Mouse (Mus musculus) midbrain, embryonic 10.5 days (tissue): ENCODE measurements at regions not wholly inside any gene's neighbourhood (a gene's known extent, or its start where the extent isn't known, plus 50 kb on each side); places are given as distances from the start of the nearest gene placed in this dataset.

Experiments
- DNase-seq: peaks from one replicate; pipeline ENCODE4 v3.0.0-alpha.2; 2017; ENCODE audit warnings: low spot score
- H3K27ac ChIP-seq: fragments of 300-500 bp; sonication (generic); replicated peaks from 2 replicates; pipeline ENCODE4 v1.5.1; 2016; ENCODE audit warnings: mild to moderate bottlenecking
- H3K27me3 ChIP-seq: fragments of 300-500 bp; sonication (generic); 2 replicates; pipeline ENCODE4 v1.6.1; 2016; ENCODE audit warnings: low read depth, mild to moderate bottlenecking; ENCODE audit not compliant: poor library complexity, severe bottlenecking
- H3K36me3 ChIP-seq: fragments of 300-500 bp; sonication (generic); 2 replicates; pipeline ENCODE4 v1.6.1; 2016; ENCODE audit warnings: mild to moderate bottlenecking, moderate library complexity
- H3K4me1 ChIP-seq: fragments of 300-500 bp; sonication (generic); 2 replicates; pipeline ENCODE4 v1.6.1; 2016
- H3K4me3 ChIP-seq: fragments of 300-500 bp; sonication (generic); 2 replicates; pipeline ENCODE4 v1.5.1; 2016; ENCODE audit warnings: mild to moderate bottlenecking, moderate library complexity
- H3K9me3 ChIP-seq: fragments of 300-500 bp; sonication (generic); replicated peaks from 2 replicates; pipeline ENCODE4 v1.6.1; 2016; ENCODE audit warnings: mild to moderate bottlenecking
- WGBS: fragments of 180-500 bp; shearing (Covaris S2); methylation state at CpG from one replicate; pipeline ENCODE4 v1.1.7; 2016; 5-methylcytosine and 5-hydroxymethylcytosine counted together

DNA sequence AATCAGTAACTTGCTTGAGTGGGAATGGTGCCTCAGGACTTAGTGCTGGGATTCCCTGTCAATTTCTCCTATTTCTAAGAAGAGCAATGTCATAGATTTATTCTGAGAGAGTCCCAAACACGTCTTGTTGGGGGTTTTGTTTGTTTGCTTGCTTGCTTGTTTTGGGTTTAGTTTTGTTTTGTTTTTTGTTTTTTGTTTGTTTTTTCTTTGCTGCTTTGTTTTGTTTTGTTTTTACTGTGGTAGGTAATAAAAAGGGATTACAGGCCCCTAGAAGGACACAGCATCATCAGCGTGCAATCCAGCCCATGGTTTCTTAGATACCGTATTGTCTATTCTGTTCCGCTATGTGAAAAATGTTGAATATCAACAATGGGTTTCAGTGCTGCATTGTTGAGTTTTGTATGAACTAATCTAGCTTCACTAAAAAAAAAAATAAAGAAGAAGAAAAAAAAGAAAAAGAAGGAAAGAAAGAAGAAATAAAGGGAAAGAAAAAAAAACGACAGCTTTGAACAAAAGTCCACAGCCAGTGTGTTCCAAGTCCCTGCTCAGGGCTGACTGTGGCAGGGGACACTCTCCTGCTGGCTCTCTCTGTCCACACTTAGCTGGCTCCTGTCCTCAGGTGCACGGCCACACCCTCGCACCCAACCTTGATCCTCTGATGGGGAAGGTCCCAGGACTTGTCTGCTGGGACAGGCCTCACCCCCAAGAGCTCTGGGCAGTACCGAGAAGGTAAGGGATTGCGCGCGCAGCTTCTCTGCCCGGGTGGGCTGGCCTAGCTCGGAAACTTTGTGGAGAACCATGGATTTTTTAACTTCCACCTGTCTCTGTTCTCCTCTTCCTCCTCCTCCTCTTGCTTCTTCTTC is 90.1 kb upstream of the Sox2 start:
- no peaks in the 10 kb centered on the region for H3K9me3 ChIP-seq
- peak overlapping the region; percentile 90 for H3K27ac ChIP-seq
- 24% methylated on average over 13 of the region's 13 CpGs for WGBS
- no peaks in the 10 kb centered on the region for H3K27me3 ChIP-seq
- DNase-seq: peak; percentile 60
- peaks cover 63% of the 10 kb centered on the region for H3K4me1 ChIP-seq
- peak overlapping the region; percentile 55 for H3K4me3 ChIP-seq
- H3K36me3 ChIP-seq: no peaks in the 10 kb centered on the region

DNA sequence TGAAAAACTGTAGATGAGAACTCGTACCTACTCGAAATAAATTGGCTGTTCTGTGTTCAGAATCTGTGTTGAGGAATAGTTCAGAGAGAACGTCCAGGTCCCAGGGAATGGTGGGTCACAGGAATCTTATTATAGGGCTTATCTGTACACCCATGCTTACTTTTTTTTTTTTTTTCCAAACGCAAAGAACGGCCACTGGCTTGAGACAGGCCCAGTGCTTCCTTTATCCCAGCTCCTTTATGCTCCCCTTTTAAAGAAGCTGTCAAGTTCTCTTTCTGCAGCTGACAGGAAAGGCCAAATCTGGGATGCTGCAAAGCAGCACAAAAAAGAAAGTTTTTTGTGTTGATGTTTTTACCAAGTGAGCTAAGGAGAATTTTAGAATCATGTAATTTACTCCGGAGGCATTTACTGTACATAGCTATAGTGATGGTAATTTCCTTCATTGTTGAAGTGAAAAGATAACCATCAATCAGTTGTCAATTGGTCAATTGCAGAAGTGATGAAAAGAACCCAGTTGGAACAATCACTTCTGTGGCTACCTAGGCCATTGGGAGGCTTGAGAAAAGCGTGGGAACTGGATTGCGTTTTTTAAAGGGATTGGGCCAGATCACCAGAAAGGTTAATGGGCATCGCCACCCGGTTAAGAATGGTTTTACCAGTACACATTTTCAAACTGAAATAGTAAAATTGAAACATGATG is 91.2 kb upstream of the Sox2 start:
- 25% methylated on average over 10 of the region's 10 CpGs for WGBS
- H3K36me3 ChIP-seq: no peaks in the 10 kb centered on the region
- H3K4me1 ChIP-seq: peaks cover 57% of the 10 kb centered on the region
- no peaks in the 10 kb centered on the region for H3K9me3 ChIP-seq
- peak overlapping the region; percentile 14; the same call in 1 of the 2 replicates for H3K4me3 ChIP-seq
- no peaks in the 10 kb centered on the region; the same call in 1 of the 2 replicates for H3K27me3 ChIP-seq
- H3K27ac ChIP-seq: peak overlapping the region; percentile 90
- no peak for DNase-seq

DNA sequence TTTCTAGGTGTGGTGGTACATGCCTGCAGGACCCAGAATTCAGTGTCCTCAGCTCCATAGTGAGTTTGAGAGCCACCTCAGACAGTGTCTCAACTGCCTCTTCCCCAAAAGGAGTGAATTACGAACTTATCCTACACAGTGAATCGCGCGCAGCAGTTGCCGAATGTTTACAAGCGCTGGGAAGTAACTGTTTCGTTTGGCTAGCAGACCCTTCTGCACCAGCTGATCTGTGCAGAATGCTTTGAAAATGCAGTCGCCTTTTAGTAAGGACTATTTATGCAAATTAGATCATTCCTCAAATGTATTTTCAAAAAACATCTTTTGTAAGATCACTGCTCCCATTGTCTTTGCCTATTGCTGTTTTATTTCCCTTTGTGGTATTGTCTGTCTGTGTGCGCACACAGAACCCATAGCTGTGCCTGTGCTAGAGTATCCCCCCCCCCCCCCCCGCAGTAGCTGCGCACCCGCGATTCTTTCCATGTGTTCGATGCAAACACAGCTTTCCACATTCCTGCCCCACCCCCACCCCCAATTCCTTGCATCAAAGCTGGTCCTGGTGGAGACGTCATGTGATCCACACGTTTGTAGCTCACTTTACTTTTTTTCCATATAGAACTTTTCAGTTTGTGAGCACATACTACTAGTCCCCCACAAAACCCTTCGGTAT is 97.5 kb upstream of the Sox2 start:
- no peak for DNase-seq
- H3K36me3 ChIP-seq: no peaks in the 10 kb centered on the region
- no peaks in the 10 kb centered on the region; the same call in 1 of the 2 replicates for H3K27me3 ChIP-seq
- H3K4me1 ChIP-seq: peaks cover 17% of the 10 kb centered on the region
- no peak overlapping the region for H3K27ac ChIP-seq
- no peak overlapping the region for H3K4me3 ChIP-seq
- H3K9me3 ChIP-seq: no peaks in the 10 kb centered on the region
- 72% methylated on average over 17 of the region's 17 CpGs for WGBS

DNA sequence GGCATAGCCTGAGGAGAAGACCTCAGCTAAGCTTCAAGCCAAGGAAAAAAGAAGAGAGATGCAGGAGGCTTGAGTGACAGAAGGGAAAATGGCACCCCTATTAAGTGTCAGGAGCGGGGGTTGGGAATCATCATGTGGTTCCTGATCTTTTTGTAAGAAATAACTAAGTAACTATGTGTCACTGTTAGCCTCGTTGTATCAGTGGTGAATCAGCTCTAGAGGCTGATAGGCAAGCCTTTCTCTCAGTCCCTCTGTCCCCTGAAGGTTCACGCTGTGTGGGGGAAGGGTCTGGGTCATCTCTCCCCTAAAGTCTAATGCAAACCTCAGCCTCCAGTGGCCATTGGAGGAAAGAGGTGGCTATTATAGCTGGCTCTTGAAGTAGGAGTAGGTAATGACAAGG is 99.1 kb upstream of the Sox2 start:
- Histone ChIP-seq H3K27me3 (no peaks in the 10 kb centered on the region; the same call in 1 of the 2 replicates), H3K36me3 (no peaks in the 10 kb centered on the region), H3K4me1 (peaks cover 17% of the 10 kb centered on the region), H3K9me3 (no peaks in the 10 kb centered on the region), H3K4me3 (no peak overlapping the region), H3K27ac (no peak overlapping the region)
- 64% methylated on average over 3 of the region's 3 CpGs for WGBS
- no peak for DNase-seq

DNA sequence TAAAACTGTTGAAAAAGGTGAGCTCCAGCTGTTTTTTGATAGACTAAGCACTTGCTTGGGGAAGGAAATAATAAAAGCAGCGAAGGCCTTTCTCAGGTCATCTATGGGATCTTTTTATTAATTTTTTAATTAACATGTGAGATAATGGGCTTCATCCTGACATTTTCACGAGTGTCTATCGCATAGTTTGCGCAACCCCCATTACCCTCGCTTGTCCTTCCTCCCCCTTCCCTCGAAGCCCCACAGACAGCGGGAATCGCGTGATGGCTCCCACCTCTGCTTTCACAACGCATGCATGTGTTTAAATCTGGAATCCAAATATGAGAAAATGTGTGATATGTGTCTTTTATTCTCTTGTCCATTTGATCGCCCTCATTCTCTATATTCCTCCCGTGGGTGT is 100.0 kb upstream of the Sox2 start:
- 83% methylated on average over 12 of the region's 12 CpGs for WGBS
- H3K9me3 ChIP-seq: no peaks in the 10 kb centered on the region

DNA sequence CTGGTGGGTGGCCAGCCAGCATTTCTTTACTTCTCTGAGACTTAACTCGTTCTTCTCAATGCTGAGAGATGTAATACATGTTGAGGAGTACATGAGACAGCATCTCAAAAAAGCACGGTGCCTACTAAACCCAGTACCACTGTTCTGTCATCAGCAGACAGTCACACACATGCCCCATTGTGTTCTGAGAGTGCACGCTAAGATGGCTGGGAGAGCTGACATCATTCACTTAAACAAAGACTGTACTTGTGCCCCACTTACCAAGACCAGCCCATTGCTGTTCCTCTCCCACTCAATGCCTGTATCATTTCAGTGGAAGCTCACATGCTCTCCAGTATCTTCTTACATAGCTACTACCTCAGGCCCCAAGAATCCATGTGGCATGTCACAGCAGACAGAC is 117.8 kb upstream of the Sox2 start:
- no peaks in the 10 kb centered on the region; the same call in 1 of the 2 replicates for H3K9me3 ChIP-seq
- no peak for DNase-seq
- H3K27me3 ChIP-seq: no peaks in the 10 kb centered on the region
- H3K36me3 ChIP-seq: no peaks in the 10 kb centered on the region
- H3K27ac ChIP-seq: 0 out of 2 replicates have a peak overlapping the region, but pooled peaks have one; percentile 24
- WGBS: 71% methylated on average over 3 of the region's 3 CpGs
- H3K4me3 ChIP-seq: no peak overlapping the region
- H3K4me1 ChIP-seq: no peaks in the 10 kb centered on the region; the same call in 1 of the 2 replicates

More for the DNA sequence above, 100.0 kb upstream of the Sox2 start:
- Histone ChIP-seq H3K4me3 (no peak overlapping the region), H3K4me1 (peaks cover 17% of the 10 kb centered on the region), H3K27ac (no peak overlapping the region), H3K36me3 (no peaks in the 10 kb centered on the region), H3K27me3 (no peaks in the 10 kb centered on the region; the same call in 1 of the 2 replicates)
- DNase-seq: no peak

DNA sequence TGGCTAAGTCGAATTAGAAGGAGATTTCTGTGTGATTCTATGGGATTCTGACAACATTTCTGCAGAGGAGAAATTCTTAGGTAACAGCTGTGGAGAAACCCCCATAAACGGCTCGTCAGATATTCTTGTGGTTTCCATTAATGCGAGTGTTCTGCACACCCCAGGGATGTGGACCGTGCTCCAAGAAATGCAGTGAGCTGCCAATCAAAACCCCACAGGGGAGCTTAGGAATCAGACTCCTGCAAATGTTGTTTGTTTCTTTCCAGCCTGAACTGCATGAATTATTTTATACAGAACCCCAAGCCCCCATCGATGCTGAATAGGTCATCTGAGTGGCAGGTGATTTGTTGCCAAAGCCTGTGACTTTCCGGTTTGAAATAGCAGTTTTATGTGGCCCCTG is 118.4 kb upstream of the Sox2 start:
- peaks cover 5% of the 10 kb centered on the region; the same call in 1 of the 2 replicates for H3K9me3 ChIP-seq
- no peaks in the 10 kb centered on the region; the same call in 1 of the 2 replicates for H3K4me1 ChIP-seq
- no peaks in the 10 kb centered on the region for H3K27me3 ChIP-seq
- no peak overlapping the region for H3K4me3 ChIP-seq
- no peak for DNase-seq
- H3K27ac ChIP-seq: 0 out of 2 replicates have a peak overlapping the region, but pooled peaks have one; percentile 24
- WGBS: 83% methylated on average over 7 of the region's 7 CpGs
- H3K36me3 ChIP-seq: no peaks in the 10 kb centered on the region

DNA sequence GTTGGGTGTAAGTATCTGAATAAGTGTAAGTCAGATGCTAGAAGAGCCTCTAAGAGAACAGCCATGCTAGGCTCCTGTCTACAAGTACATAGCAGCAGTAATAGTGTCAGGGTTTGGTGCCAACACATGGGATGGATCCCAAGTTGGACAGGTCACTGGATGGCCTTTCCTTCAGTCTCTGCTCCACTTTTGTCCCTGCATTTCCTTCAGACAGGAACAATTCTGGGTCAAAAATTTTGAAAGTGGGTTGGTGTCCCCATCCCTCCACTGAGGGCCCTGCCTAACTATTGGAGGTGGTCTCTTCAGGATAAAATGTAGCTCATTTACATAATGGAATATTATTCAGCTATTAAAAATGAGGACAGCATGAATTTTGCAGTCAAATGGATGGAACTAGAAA is 122.7 kb upstream of the Sox2 start:
- DNase-seq: no peak
- Histone ChIP-seq H3K9me3 (peaks cover 19% of the 10 kb centered on the region), H3K4me1 (peaks cover 3% of the 10 kb centered on the region), H3K27me3 (peaks cover 5% of the 10 kb centered on the region; the same call in 1 of the 2 replicates), H3K27ac (no peak overlapping the region), H3K36me3 (no peaks in the 10 kb centered on the region), H3K4me3 (no peak overlapping the region)

DNA sequence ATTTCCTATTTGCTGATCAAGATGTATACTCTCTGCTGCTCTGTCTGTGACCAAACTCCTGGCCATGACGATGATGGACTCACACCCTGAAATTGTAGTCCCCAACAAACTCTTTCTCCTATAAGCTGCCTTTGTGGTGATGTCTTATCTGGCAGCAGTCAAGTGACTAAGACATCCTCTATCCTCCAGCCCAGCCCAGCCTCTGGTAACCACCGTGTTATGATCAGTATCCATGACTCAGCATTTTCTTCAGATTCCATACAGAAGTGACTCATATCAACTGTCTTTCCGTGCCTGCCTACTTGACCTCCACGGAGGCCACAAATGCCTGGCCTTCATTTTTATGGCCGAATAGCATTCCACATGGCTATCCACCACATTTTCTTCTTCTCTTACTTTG is 124.5 kb upstream of the Sox2 start:
- H3K27me3 ChIP-seq: peaks cover 5% of the 10 kb centered on the region; the same call in 1 of the 2 replicates
- no peak for DNase-seq
- H3K4me3 ChIP-seq: no peak overlapping the region
- 90% methylated on average over 5 of the region's 5 CpGs for WGBS
- no peaks in the 10 kb centered on the region for H3K36me3 ChIP-seq
- no peak overlapping the region for H3K27ac ChIP-seq
- H3K9me3 ChIP-seq: peaks cover 19% of the 10 kb centered on the region
- peaks cover 18% of the 10 kb centered on the region for H3K4me1 ChIP-seq

DNA sequence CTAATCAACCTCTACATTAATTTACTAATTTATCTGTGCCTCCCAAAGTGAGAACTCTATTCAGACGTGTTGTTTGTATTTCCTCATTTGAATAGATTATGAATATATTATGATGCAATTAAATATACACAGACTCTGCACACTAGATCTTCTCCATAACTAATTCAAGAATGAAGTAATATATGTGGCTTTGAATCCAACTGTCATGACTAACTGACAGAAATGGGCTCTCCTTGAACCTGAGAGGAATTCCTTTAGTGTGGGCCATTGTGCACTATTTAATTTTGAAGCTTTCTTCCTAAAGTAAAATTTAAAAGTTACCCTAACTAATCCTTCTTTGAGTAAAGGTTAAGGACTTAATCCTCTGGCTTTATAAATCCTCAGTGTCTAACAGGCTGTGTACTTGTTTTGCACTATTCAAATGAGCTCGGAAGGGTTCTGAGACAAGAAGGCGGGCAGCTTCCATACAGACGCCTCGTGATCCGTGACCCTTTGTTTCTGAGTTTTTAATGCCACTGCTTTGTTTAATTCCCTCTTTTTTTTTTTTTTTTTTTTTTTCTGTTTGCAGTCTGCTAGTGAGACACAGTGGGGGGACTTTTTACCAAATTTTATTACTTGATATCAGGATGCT is 128.0 kb upstream of the Sox2 start:
- Histone ChIP-seq H3K27ac (no peak overlapping the region), H3K4me1 (peaks cover 22% of the 10 kb centered on the region), H3K9me3 (peaks cover 17% of the 10 kb centered on the region), H3K36me3 (no peaks in the 10 kb centered on the region), H3K4me3 (no peak overlapping the region), H3K27me3 (peaks cover 5% of the 10 kb centered on the region; the same call in 1 of the 2 replicates)
- DNase-seq: no peak
- 33% methylated on average over 6 of the region's 6 CpGs for WGBS

DNA sequence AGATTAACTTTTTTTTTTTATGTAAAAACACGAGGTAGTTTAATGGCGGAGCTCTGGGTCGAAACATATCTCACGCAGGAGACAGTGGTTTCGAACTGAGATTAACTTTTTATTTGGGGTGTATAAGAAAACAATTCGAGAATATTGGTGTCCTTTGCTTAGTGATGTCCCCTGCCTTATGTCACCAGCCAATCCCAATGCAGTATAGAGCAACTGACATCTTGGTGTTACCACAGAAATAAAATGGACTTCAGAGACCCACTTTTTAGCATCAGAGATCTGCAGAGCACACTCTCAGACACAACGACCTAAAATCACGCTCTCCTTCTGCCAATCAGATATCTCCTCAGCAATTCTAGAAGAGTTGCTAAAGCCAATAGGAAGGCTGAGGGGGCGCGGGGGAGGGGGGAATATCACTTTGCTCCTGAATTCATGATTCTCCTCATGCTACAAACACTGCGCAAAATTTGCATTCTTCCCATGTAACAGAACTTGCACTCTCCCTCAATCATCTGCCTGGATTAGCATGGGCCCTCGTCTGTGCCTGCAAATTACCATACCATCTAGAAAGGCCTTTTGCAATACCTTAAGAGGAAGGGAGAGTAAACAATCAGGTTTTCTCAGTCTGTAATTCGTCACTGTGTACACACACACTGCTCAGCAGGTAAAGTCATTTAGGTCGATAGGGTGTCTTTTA is 128.7 kb upstream of the Sox2 start:
- Histone ChIP-seq H3K36me3 (no peaks in the 10 kb centered on the region), H3K4me1 (peaks cover 22% of the 10 kb centered on the region), H3K9me3 (peaks cover 12% of the 10 kb centered on the region), H3K27me3 (peaks cover 5% of the 10 kb centered on the region; the same call in 1 of the 2 replicates), H3K27ac (no peak overlapping the region), H3K4me3 (no peak overlapping the region)
- WGBS: 76% methylated on average over 14 of the region's 14 CpGs
- DNase-seq: peak; percentile 15
